ENCODE assay signal across 7 mouse cellular contexts in genomic region chr2:61804841-61805540, GRCm38 (mm10). TPM values are rescaled to one million over a fixed set of nuclear protein-coding genes. Genes with fewer than 3 reads are reported as not detected.
DNase-seq lines count a peak whose midpoint lies in the region; ATAC-seq and TF ChIP-seq lines count a peak whose summit lies in the region.

No protein-coding gene starts in this region.

- peak overlapping the region; percentile 19 for H3K4me2 ChIP-seq in forebrain, embryonic 11.5 days (ENCODE audit: low read depth, low read length, severe bottlenecking)
- H3K4me2 ChIP-seq in kidney, postnatal 0 days (ENCODE audit: low read length), result no peak overlapping the region; the same call in 1 of the 2 replicates
- no peak overlapping the region for H3K4me2 ChIP-seq in neural tube, embryonic 11.5 days (ENCODE audit: low read depth)

- H3K27me3 ChIP-seq in forebrain, embryonic 11.5 days (ENCODE audit: control insufficient read depth, insufficient read depth, low read length), result peaks cover 52% of the 10 kb centered on the region
- peaks cover 63% of the 10 kb centered on the region for H3K27me3 ChIP-seq in kidney, postnatal 0 days (ENCODE audit: insufficient read depth, low read length)
- peaks cover 79% of the 10 kb centered on the region for H3K27me3 ChIP-seq in neural tube, embryonic 11.5 days (ENCODE audit: control insufficient read depth, insufficient read depth, low read length)

- H3K4me1 ChIP-seq in forebrain, embryonic 11.5 days (replicated peaks; ENCODE audit: control insufficient read depth, insufficient read depth, low read length), result peaks cover 9% of the 10 kb centered on the region
- H3K4me1 ChIP-seq in kidney, postnatal 0 days (replicated peaks; ENCODE audit: insufficient read depth, low read length), result no peaks in the 10 kb centered on the region
- H3K4me1 ChIP-seq in neural tube, embryonic 11.5 days (ENCODE audit: control insufficient read depth, insufficient read depth, low read length), result 0 out of 2 replicates have a peak, but pooled peaks cover 4% of the 10 kb centered on the region

- H3K27ac ChIP-seq in forebrain, embryonic 11.5 days (ENCODE audit: low read depth, low read length), result peak overlapping the region; percentile 84
- H3K27ac ChIP-seq in kidney, postnatal 0 days, result no peak overlapping the region
- H3K27ac ChIP-seq in neural tube, embryonic 11.5 days (ENCODE audit: low read depth, low read length), result no peak overlapping the region

- intact Hi-C loops in left cerebral cortex, postnatal 36 days (cut with DNase I), result no loop called here
- intact Hi-C loops in left cerebral cortex, postnatal 14 days (cut with DNase I), result loop anchor here (2.0 to 5.0 kb wide), 2 partner anchors 93 to 150 kb away; partner anchors contain the start of gene Psmd14

- WGBS in forebrain, embryonic 11.5 days, result under 1% methylated on average over 39 of the region's 39 CpGs
- WGBS in kidney, postnatal 0 days, result 2% methylated on average over 39 of the region's 39 CpGs
- WGBS in neural tube, embryonic 11.5 days, result 1% methylated on average over 39 of the region's 39 CpGs

- ATAC-seq in common myeloid progenitor, adult 5-6 weeks (replicated peaks; ENCODE audit: low read depth, poor library complexity, severe bottlenecking), result peak; percentile 21
- peak; percentile 44 for ATAC-seq in forebrain, embryonic 11.5 days (replicated peaks; ENCODE audit: low FRiP score)
- ATAC-seq in kidney, postnatal 0 days (replicated peaks; ENCODE audit: low FRiP score, low read depth), result 0 out of 2 replicates have a peak, but pooled peaks have one; percentile 9
- peak; percentile 32; the same call in 1 of the 2 replicates for ATAC-seq in neural tube, embryonic 11.5 days (ENCODE audit: insufficient read depth, low FRiP score, low TSS enrichment)

- TF ChIP-seq CTCF in kidney, postnatal 0 days (IDR thresholded peaks at IDR 0.05; ENCODE audit: low read depth), result no peak

- DNase-seq in left cerebral cortex, postnatal 36 days (ENCODE audit: low spot score in 2 of 2), result peak; percentile 54
- DNase-seq in left cerebral cortex, postnatal 14 days (ENCODE audit: low spot score in 2 of 2), result no peak
- DNase-seq in forebrain, embryonic 11.5 days (ENCODE audit: low spot score), result peak; percentile 80
- DNase-seq in kidney, postnatal 0 days (ENCODE audit: low spot score), result peak; percentile 8
- peak; percentile 66 for DNase-seq in neural tube, embryonic 11.5 days (ENCODE audit: low spot score)
- no peak for DNase-seq in thymus, postnatal 25 days

- no peaks in the 10 kb centered on the region for H3K36me3 ChIP-seq in forebrain, embryonic 11.5 days (ENCODE audit: control insufficient read depth, insufficient read depth, low read length)
- 0 out of 2 replicates have a peak, but pooled peaks cover under 1% of the 10 kb centered on the region for H3K36me3 ChIP-seq in kidney, postnatal 0 days (ENCODE audit: insufficient read depth, low read length)
- H3K36me3 ChIP-seq in neural tube, embryonic 11.5 days (ENCODE audit: control insufficient read depth, insufficient read depth, low read length), result no peaks in the 10 kb centered on the region

- peak overlapping the region; percentile 57 for H3K9ac ChIP-seq in forebrain, embryonic 11.5 days (ENCODE audit: low read length)
- no peak overlapping the region for H3K9ac ChIP-seq in kidney, postnatal 0 days (ENCODE audit: low read depth, low read length)
- no peak overlapping the region for H3K9ac ChIP-seq in neural tube, embryonic 11.5 days (ENCODE audit: low read length)

- H3K4me3 ChIP-seq in forebrain, embryonic 11.5 days (ENCODE audit: low read depth, low read length), result peak overlapping the region; percentile 30
- 0 out of 2 replicates have a peak overlapping the region, but pooled peaks have one; percentile 13 for H3K4me3 ChIP-seq in kidney, postnatal 0 days (replicated peaks; ENCODE audit: low read depth, low read length)
- no peak overlapping the region for H3K4me3 ChIP-seq in neural tube, embryonic 11.5 days (ENCODE audit: low read depth, low read length)

- no peaks in the 10 kb centered on the region for H3K9me3 ChIP-seq in forebrain, embryonic 11.5 days (ENCODE audit: control insufficient read depth, low read length)
- no peaks in the 10 kb centered on the region for H3K9me3 ChIP-seq in kidney, postnatal 0 days (replicated peaks; ENCODE audit: low read length)
- no peaks in the 10 kb centered on the region for H3K9me3 ChIP-seq in neural tube, embryonic 11.5 days (ENCODE audit: control insufficient read depth, low read length)

RNA-seq across cellular contexts. Expression of gene Tbr1, which starts 2.3 kb away (rescaled TPM):
- 100 to 1,000 TPM; 121 to 153 TPM for total RNA-seq in left cerebral cortex, postnatal 36 days (2021)
- total RNA-seq in left cerebral cortex, postnatal 14 days (2021), result 100 to 1,000 TPM; 110 to 113 TPM
- 1.5 TPM in 1 of 2 replicates, not detected in the other for total RNA-seq in common myeloid progenitor, adult 5-6 weeks (2017)
- polyA plus RNA-seq in forebrain, embryonic 11.5 days (2014; fragmentation: Nextera tagmentation; extraction: Ambion mirVana), result 39.9 and 43.8 TPM in 2 replicates
- 0.04 TPM in 1 of 2 replicates, not detected in the other for polyA plus RNA-seq in kidney, postnatal 0 days (2015; fragmentation: Nextera tagmentation; extraction: Ambion mirVana)
- polyA plus RNA-seq in neural tube, embryonic 11.5 days (2014; fragmentation: Nextera tagmentation; extraction: Ambion mirVana), result 0.29 and 0.57 TPM in 2 replicates

Comparison
In these comparisons a context has a peak if more than half of its experiments do, and no peak if none do; other contexts are left out.
1. DNase-seq: peak in left cerebral cortex, postnatal 36 days (2 of 2), forebrain, embryonic 11.5 days (single experiment), kidney, postnatal 0 days (single experiment) and neural tube, embryonic 11.5 days (single experiment); none in left cerebral cortex, postnatal 14 days (0 of 2) and thymus, postnatal 25 days (single experiment).
2. RNA of gene Tbr1, which starts 2.3 kb away (total RNA-seq): 121 to 153 TPM in left cerebral cortex, postnatal 36 days and 110 to 113 TPM in left cerebral cortex, postnatal 14 days; 1.5 TPM in common myeloid progenitor, adult 5-6 weeks; every median in the first group is over 10 times any median in the second.
3. Peak in every context shown above with its lines, with median percentiles within 50 percentile points of each other: ATAC-seq.